Mouse (Mus musculus): ENCODE data around the gene Prss50.
A peak's percentile ranks its signal among the peaks of the same experiment; 100 is the strongest.

The Prss50 gene

GRCm38 (mm10) chr9:110874660-110875191, 17.0 kb downstream of the Prss50 start:
- no peak for DNase-seq (ENCODE audit: extremely low spot score)

DNA sequence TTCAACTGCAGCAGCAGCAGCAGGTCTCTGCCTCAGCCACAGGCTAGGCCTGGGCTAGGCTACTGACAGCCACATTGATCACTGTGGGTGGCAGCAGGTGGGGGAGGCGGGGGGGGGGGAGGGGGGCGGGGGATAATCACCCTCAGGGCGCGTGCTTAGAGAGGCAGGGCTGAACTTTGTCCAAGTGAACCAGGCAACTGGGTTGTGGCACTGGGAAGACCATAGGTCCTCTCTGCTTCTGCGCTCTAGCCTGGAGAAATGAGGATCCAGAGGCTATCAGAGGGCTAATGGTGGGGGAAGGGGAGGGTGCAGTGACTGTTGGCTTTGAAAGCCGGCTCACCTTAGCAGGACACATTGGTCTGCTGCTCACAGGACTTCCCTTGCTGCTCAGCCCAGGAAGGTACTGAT, 17.5 kb downstream of the Prss50 start:
- DNase-seq (ENCODE audit: extremely low spot score): peak; percentile 52

DNA sequence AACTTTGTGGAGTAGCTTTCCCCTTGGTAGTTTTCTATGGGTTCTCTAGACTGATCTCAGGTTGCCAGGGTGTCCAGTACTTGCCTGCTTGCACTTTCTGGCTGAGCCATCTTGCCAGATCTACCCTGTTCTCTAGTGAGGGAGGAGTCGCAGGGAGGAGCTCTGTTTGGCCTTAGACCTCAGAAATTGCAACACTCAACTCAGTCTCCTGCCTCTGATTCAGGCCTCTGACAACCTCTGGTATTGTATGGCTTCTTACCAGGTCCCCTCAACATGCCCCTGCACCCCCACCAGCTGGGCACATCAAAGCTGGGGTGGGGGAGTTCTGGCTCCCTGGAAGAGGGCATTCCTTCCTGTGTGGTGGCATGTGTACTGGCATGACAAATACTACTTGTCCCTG, 19.6 kb downstream of the Prss50 start:
- no peak for DNase-seq (ENCODE audit: extremely low spot score)

DNA sequence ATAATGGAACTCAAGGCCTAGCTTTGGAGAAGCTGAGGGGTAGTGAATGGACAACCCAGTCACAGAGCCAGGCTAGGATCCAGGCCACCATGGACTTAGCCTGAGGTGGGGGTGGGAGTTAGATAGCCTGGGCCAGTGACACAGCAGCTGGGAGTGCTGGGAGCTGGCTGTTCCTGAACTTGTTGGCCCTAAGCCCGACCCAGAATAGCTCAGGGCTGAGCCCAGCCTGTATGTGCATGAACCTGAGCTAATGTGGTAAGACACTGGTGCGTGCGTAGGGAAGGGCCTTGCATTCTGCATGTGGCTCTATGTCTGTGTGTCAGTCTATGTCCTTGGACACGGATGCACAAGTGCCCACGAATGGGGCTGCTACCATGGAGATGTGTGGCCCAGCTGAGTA, 20.1 kb downstream of the Prss50 start:
- no peak for DNase-seq (ENCODE audit: extremely low spot score)

DNA sequence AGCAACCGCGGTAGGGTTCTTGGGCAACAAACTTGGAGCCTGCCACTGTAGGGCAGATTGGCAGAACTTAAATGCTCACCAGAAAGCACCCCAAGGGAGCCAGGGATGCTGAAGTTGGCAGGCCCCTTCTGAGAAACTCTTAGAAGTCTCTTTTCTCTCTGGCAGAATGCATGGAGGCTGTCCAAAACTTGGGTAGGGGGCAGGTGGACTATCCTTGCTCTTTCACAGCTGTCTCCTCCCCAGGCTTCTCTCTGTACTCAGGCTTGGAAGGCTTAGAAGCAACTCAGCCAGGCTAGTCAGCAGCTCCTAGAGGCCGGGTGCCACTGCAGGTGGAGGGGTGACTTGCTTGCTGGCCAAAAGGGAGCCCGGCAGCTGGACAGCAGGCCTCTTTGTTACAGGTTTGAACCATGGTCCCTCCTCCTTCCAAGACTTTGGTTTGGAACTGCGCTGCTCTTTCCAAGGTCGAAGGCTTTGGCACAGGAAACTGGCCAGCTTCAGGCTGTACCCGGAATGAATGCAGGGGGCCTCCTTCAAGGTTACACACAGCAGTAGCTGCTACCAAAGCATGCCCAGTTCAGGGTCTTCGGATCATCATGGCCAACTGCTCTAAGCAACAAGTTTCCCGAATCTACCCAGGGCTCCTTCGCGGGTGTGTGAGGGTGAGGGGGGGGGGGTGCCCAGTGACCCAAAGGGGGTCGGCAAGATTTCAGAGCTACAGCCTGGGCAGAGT, 21.6 kb downstream of the Prss50 start, which contains the start of gene Als2cl:
TSS of gene Als2cl (plus strand) at position 680 of the 730 bp plus-strand sequence.
- DNase-seq (ENCODE audit: extremely low spot score): no peak

DNA sequence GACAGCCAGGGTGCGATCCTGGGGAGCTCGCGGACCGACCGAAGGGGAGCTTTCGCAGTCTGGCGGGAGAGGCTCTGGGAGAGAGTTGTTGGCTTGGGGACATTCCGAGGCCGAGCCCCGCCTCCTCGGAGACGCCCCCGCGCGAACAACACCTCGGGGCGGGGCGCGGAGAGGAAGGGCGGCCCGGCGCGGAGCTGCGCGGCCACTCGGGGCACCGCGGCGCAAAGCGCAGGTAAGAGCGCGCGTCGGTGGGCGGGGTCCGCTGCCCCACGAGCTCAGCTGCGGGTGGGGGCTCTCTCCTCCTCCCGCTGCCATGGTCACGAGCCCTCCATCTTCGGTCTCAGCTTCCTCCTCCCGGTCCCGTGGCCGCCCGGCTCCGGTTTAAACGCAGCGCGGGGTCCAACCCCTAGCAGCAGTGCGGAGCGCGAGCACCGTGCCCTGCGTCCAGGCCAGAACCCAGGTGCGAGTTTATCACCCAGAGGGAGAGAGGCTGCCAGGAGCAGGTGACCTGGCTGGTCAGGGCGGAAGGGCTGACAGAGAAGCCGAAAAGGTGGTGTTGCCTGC, 22.3 kb downstream of the Prss50 start, which contains the start of gene Tmie:
TSS of gene Tmie (minus strand) at position 116 of the 564 bp plus-strand sequence.
- no peak for DNase-seq (ENCODE audit: extremely low spot score)

- DNase-seq (ENCODE audit: extremely low spot score): no peak
These were observed 23.0 kb downstream of the Prss50 start for GRCm38 (mm10) chr9:110880772-110881171.

- DNase-seq (ENCODE audit: extremely low spot score): no peak
These were observed 24.2 kb downstream of the Prss50 start for GRCm38 (mm10) chr9:110881953-110882352.

DNA sequence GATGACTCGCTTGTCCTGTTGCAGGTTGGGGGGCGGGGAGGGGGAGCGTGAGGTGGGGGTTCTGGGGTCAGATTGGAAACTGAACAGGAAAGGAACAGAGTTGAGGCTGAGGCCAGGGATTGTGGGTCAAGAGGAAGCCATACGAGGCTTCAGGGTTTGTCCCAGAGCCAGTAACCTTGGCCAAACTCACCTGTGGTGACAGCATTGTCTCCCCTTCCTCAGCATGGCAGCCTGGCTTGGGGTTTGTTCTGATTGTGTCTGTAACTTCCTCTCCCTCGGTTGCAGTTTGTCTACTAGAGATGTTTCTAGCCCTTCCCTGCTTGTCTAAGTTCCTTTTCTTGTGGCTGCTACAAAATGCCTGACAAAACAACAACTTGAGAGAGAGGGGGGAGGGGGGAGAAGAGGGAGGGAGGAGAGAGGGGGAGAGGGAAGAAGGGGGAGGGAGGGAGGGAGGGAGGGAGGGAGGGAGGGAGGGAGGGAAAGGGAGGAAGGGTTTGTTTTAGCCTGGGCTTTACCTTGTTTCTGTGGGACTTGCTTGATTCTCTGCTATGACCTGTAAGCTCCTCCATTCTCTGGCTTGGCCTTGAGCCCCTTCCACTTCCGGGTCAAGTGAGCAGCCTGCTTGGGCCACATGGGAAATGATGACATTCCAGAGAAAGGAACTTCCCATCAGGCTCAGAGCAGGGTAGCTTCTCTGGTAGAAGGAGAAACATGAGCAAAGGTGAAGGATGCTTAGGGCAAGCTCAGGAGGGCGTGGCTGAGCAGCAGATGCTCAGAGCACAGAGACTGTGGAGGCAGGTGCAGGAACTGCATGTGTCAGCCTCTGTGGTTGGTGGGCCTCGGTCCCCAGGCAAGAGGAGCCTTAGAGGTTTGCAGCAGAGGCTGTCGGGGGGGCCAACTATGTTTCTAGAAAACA, 29.9 kb downstream of the Prss50 start:
- DNase-seq (ENCODE audit: extremely low spot score): no peak

DNA sequence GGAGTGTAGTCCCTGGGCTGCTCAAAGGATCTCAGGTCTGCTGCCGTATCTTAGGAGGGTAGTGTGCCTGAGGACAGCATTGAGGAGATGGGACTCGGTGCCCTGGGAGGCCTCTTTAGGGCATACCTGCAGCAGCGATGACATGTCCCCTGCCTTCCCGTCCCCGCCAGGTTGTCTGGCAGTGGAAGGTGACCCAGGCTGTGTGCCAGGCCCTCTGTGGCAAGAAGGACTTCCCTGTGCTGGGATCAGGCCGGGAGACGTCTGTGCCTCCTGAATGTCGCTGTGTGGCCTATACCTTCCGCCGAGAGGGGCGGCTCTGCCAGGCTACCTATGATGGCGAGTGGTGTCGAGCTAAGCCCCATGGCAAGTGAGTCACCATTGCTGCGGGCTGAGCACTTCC, 31.2 kb downstream of the Prss50 start:
- no peak for DNase-seq (ENCODE audit: extremely low spot score)

GRCm38 (mm10) chr9:110890026-110890783, 32.4 kb downstream of the Prss50 start:
- peak; percentile 65 for DNase-seq (ENCODE audit: extremely low spot score)

GRCm38 (mm10) chr9:110891077-110891828, 33.5 kb downstream of the Prss50 start:
- no peak for DNase-seq (ENCODE audit: extremely low spot score)

- no peak for DNase-seq (ENCODE audit: extremely low spot score)
These were observed 34.8 kb downstream of the Prss50 start for GRCm38 (mm10) chr9:110892552-110892951.

DNA sequence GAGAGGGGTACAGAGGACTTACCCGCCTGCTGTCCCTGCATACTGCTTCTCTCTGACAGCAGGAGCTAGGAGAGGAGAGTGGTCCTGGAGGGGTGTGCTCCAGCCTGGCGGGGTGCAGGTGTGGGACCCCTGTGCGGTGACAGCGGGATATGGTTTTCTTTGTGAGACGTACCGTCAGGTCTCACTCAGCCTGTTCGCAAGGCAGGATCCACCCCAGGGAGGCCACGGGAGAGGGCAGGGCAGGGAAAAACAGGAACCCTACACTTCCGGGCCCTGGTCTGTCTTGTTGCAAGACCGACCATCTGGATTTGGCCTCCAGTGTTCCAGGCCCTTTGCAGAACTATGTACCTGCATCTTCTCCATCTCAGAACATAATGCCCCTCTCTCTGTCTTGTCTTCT, 35.7 kb downstream of the Prss50 start:
- no peak for DNase-seq (ENCODE audit: extremely low spot score)

DNA sequence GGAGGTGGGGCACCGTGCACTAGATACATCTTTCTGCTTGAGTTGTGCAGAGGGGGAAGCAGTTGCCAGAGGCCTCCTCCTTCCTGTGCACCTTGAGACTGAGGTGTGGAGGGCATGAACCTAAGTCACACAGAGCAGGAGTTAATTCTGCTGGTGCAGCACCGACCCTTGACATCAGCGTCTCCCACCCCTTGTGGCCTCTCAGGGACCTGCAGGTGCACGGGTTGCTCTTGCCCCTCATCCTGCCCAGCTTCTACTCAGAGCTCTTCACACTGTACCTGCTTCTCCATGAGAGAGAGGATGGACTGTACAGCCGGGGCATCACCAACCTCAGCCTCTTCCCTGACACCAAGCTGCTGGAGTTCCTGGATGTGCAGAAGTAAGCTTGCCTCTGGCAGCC, 37.7 kb downstream of the Prss50 start:
- no peak for DNase-seq (ENCODE audit: extremely low spot score)

DNA sequence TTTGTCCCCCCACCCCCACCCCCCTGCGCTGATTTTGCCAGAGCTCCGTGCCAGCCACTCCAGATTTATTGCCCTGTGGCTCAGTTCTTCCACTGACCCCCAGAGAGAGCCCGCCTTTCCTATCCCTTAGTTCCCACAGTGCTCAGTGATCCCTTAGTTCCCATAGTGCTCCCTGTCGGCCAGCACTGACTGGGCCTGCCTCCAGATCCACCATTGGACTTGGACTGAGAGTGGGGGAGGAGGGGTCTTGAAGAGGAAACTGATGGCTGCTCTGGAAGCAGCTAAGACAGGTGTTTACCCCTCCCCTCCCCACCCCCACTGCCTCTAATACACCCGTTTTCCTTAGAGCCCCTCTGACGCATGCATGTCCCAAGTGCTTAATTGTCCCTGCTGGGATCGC, 38.2 kb downstream of the Prss50 start:
- no peak for DNase-seq (ENCODE audit: extremely low spot score)

DNA sequence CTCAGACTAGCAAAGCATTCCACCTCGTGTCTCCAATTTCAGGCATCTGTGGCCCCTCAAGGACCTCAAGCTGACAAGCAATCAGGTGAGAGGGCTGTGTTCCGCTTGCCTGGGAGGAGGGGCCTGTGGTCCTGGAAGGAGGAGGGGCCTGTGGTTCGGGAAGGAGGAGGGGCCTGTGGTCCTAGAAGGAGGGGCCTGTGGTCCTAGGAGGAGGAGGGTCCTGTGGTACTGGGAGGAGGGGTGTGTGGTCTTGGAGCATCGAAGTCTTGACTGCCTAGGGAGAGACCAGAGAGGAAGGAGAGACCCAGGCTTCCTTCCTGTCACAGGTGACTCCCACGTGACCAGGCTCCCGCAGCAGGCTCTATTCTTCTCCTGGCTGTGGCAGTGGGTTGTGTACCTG, 38.8 kb downstream of the Prss50 start:
- peak; percentile 72 for DNase-seq (ENCODE audit: extremely low spot score)

GRCm38 (mm10) chr9:110899451-110900008, 41.8 kb downstream of the Prss50 start:
- DNase-seq (ENCODE audit: extremely low spot score): no peak

- DNase-seq (ENCODE audit: extremely low spot score): no peak
These were observed 43.4 kb downstream of the Prss50 start for GRCm38 (mm10) chr9:110901204-110901603.

GRCm38 (mm10) chr9:110902271-110902670, 44.5 kb downstream of the Prss50 start:
- no peak for DNase-seq (ENCODE audit: extremely low spot score)

Data from embryo, embryonic 9.5 days (tissue).